Mouse (Mus musculus) spleen, adult 2 months (tissue): ENCODE measurements around the gene Cwh43.

ENCODE experiments used
- CTCF ChIP-seq: fragments of 200-500 bp; IDR thresholded peaks from 2 replicates; pipeline ENCODE4 v1.5.1; 2011; ENCODE audit warnings: mild to moderate bottlenecking, inconsistent platforms; ENCODE audit not compliant: insufficient read depth, insufficient read length, insufficient replicate concordance; ENCODE audit errors: extremely low read depth
- POLR2A ChIP-seq: fragments of 200-500 bp; IDR thresholded peaks from 2 replicates; pipeline ENCODE4 v1.6.1; 2011; ENCODE audit warnings: low read depth, low read length, inconsistent platforms

DNA sequence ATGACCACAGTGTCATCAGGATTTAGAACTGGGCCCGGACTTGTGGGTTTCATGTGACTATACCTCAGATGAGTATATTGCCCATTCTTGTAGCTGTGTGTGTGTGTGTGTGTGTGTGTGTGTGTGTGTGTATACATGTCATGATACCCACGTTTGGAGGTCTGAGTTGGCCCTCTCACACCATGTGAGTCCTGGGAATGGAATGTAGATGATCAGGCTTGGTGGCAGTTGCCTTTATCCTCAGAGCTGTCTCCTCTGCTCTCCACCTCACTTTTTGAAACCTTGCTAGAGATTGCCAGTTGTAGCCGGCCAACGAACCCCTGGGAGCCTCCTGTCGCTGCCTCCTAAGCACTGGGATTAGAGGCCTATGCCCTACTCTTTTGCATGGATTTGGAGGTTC is 33.3 kb upstream of the Cwh43 start:
- TF ChIP-seq CTCF: no peak
- TF ChIP-seq POLR2A: no peak
